Mouse (Mus musculus): ENCODE measurements around the gene Sptbn4. TPM values are rescaled to one million over a fixed set of nuclear protein-coding genes. Genes with fewer than 3 reads are reported as not detected.

The Sptbn4 gene
- polyA plus RNA-seq, 1 experiment = 0.25 TPM

DNA sequence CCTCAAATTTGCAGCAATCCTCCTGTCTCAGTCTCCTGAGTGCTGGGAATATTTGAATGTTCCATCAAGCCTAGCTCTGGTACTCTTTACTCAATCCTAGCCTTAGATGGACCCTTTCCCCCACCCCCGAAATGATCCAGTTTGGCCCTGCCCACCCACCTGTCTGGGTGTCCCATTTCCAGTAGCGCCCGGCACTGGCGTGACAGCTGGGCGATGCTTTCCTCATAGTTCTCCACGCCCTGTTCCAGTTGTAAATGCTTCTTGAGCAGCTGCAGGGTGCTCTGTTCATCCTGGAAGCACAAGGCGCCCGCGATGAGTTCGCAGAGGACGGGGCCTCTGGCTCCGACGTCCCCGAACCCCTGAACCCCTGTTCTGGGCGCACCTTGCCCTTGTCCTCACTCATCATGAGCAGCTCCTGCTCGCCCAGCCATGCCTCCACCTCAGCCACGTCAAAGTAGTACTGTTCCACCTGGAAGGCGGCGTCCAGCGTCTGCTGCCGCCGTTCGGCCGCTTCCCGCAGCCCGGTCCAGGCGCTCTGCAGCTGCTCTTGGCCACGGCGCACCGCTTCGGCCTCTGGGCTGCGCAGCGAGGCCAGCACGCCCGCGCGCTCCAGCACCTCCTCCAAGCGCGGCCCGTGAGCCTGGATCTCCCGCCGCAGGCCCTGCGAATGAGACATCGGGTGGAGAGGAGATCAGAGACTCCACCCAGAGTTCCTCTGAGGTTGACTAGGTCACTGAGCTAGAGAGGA is 75.6 kb downstream of the Sptbn4 start:
- no peaks in the 10 kb centered on the region for H3K79me3 ChIP-seq (ENCODE audit: low read depth)
- TF ChIP-seq MYOD1 (IDR thresholded peaks at IDR 0.05; ENCODE audit: control insufficient read depth, insufficient read length, low read depth) (no peak), USF1 (IDR thresholded peaks at IDR 0.05; ENCODE audit: low read depth) (no peak), MYOG (IDR thresholded peaks at IDR 0.05; ENCODE audit: control insufficient read depth, extremely low read depth, insufficient read length) (no peak), CEBPB (IDR thresholded peaks at IDR 0.05; ENCODE audit: low read depth) (no peak), CTCF (IDR thresholded peaks at IDR 0.05; ENCODE audit: control insufficient read depth, insufficient read depth, insufficient read length) (no peak), MAX (IDR thresholded peaks at IDR 0.05) (no peak), FOSL1 (IDR thresholded peaks at IDR 0.05; ENCODE audit: insufficient read depth, low read length, poor library complexity, severe bottlenecking) (no peak)
- no peaks in the 10 kb centered on the region for H3K36me3 ChIP-seq (ENCODE audit: control insufficient read depth, insufficient read depth)
- no peak overlapping the region for H3K4me3 ChIP-seq (ENCODE audit: insufficient read depth, poor library complexity, severe bottlenecking)
- no peak overlapping the region for H3ac ChIP-seq (ENCODE audit: control insufficient read depth, insufficient read length, low read depth)
- H3K27me3 ChIP-seq (ENCODE audit: control insufficient read depth, insufficient read depth, insufficient read length) = peaks cover 48% of the 10 kb centered on the region
- H3K79me2 ChIP-seq (ENCODE audit: control insufficient read depth, insufficient read depth) = no peaks in the 10 kb centered on the region

DNA sequence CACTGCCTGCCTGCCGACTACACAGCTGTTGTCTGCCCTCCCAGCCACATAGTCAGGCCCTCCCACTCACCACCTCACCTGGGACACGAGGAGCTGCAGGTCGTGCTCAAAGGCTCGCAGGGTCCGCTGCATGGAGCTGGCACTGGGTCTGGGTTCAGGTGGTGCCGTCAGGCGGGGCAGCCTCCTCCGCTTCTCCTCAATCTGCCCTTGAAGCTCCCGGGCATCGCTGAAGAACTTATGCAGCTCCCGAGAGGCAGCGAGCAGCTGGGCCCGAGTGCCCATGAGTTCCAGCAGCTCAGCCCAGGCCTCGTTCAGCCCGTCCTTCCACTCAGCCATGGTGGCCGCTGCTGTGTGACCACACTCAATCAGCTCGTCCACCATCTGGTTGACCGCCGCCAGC is 78.4 kb downstream of the Sptbn4 start:
- no peaks in the 10 kb centered on the region for H3K79me2 ChIP-seq (ENCODE audit: control insufficient read depth, insufficient read depth)
- no peak for TF ChIP-seq MYOG (IDR thresholded peaks at IDR 0.05; ENCODE audit: control insufficient read depth, extremely low read depth, insufficient read length)
- TF ChIP-seq CTCF (IDR thresholded peaks at IDR 0.05; ENCODE audit: control insufficient read depth, insufficient read depth, insufficient read length) = no peak
- no peak for TF ChIP-seq FOSL1 (IDR thresholded peaks at IDR 0.05; ENCODE audit: insufficient read depth, low read length, poor library complexity, severe bottlenecking)
- TF ChIP-seq MAX (IDR thresholded peaks at IDR 0.05) = no peak
- no peak for TF ChIP-seq USF1 (IDR thresholded peaks at IDR 0.05; ENCODE audit: low read depth)
- TF ChIP-seq CEBPB (IDR thresholded peaks at IDR 0.05; ENCODE audit: low read depth) = no peak
- no peak for TF ChIP-seq MYOD1 (IDR thresholded peaks at IDR 0.05; ENCODE audit: control insufficient read depth, insufficient read length, low read depth)
- no peaks in the 10 kb centered on the region for H3K36me3 ChIP-seq (ENCODE audit: control insufficient read depth, insufficient read depth)
- no peaks in the 10 kb centered on the region for H3K79me3 ChIP-seq (ENCODE audit: low read depth)
- no peak overlapping the region for H3K4me3 ChIP-seq (ENCODE audit: insufficient read depth, poor library complexity, severe bottlenecking)
- no peak overlapping the region for H3ac ChIP-seq (ENCODE audit: control insufficient read depth, insufficient read length, low read depth)
- peaks cover 36% of the 10 kb centered on the region for H3K27me3 ChIP-seq (ENCODE audit: control insufficient read depth, insufficient read depth, insufficient read length)

DNA sequence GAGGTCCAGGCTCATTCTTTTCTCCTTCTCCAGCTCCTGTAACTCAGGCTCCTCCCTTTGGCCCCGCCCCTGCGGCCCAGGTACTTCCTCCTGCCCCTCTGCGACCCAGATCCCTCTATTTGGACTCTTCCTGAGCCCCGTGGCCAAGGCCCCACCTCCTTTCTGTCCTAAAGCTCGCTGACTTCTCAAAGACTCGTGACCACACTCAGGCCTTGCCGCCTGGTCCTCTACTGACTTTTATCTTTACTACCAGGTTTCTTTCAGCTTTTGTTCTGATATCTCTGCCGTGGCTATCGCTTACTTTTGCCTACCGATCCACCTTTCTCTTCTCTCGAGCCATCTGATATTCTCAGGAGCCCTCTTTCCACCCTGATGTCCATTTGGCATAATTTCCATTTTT is 79.5 kb downstream of the Sptbn4 start:
- no peaks in the 10 kb centered on the region for H3K79me3 ChIP-seq (ENCODE audit: low read depth)
- no peak overlapping the region for H3K4me3 ChIP-seq (ENCODE audit: insufficient read depth, poor library complexity, severe bottlenecking)
- H3ac ChIP-seq (ENCODE audit: control insufficient read depth, insufficient read length, low read depth) = no peak overlapping the region
- no peaks in the 10 kb centered on the region for H3K36me3 ChIP-seq (ENCODE audit: control insufficient read depth, insufficient read depth)
- H3K79me2 ChIP-seq (ENCODE audit: control insufficient read depth, insufficient read depth) = no peaks in the 10 kb centered on the region
- no peak for TF ChIP-seq MYOD1 (IDR thresholded peaks at IDR 0.05; ENCODE audit: control insufficient read depth, insufficient read length, low read depth)
- TF ChIP-seq CEBPB (IDR thresholded peaks at IDR 0.05; ENCODE audit: low read depth) = no peak
- TF ChIP-seq USF1 (IDR thresholded peaks at IDR 0.05; ENCODE audit: low read depth) = no peak
- TF ChIP-seq FOSL1 (IDR thresholded peaks at IDR 0.05; ENCODE audit: insufficient read depth, low read length, poor library complexity, severe bottlenecking) = no peak
- no peak for TF ChIP-seq MYOG (IDR thresholded peaks at IDR 0.05; ENCODE audit: control insufficient read depth, extremely low read depth, insufficient read length)
- no peak for TF ChIP-seq CTCF (IDR thresholded peaks at IDR 0.05; ENCODE audit: control insufficient read depth, insufficient read depth, insufficient read length)
- no peak for TF ChIP-seq MAX (IDR thresholded peaks at IDR 0.05)
- H3K27me3 ChIP-seq (ENCODE audit: control insufficient read depth, insufficient read depth, insufficient read length) = peaks cover 32% of the 10 kb centered on the region

- H3K27me3 ChIP-seq (ENCODE audit: control insufficient read depth, insufficient read depth, insufficient read length) = peaks cover 19% of the 10 kb centered on the region
These were observed 81.2 kb downstream of the Sptbn4 start for GRCm38 (mm10) chr7:27366082-27366844.

DNA sequence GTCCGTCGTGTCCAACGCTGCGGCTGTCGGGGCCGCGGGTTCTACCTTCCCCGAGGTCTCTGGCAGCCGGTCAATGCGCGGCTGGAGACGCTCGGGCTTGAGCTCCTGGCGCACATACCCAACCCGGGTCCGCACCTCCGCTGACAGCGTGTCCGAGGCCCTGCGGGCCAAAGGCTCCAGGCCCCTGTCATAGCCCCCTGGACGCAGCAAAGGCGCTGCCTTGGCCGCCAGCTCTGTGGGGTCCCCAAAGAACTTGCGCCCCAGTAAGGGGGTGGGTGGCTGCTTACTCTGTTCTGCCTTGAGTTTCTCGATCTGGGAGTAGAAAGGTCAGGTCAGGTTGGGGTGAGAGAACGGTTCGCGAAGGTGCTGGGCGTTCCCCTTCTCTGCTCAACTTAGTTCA is 83.1 kb downstream of the Sptbn4 start:
- Histone ChIP-seq H3K27me3 (ENCODE audit: control insufficient read depth, insufficient read depth, insufficient read length) (peaks cover 10% of the 10 kb centered on the region), H3K79me3 (ENCODE audit: low read depth) (no peaks in the 10 kb centered on the region), H3K36me3 (ENCODE audit: control insufficient read depth, insufficient read depth) (no peaks in the 10 kb centered on the region), H3K4me3 (ENCODE audit: insufficient read depth, poor library complexity, severe bottlenecking) (no peak overlapping the region), H3K79me2 (ENCODE audit: control insufficient read depth, insufficient read depth) (no peaks in the 10 kb centered on the region), H3ac (ENCODE audit: control insufficient read depth, insufficient read length, low read depth) (no peak overlapping the region)
- TF ChIP-seq FOSL1 (IDR thresholded peaks at IDR 0.05; ENCODE audit: insufficient read depth, low read length, poor library complexity, severe bottlenecking) (no peak), MAX (IDR thresholded peaks at IDR 0.05) (no peak), CTCF (IDR thresholded peaks at IDR 0.05; ENCODE audit: control insufficient read depth, insufficient read depth, insufficient read length) (no peak), MYOG (IDR thresholded peaks at IDR 0.05; ENCODE audit: control insufficient read depth, extremely low read depth, insufficient read length) (no peak), MYOD1 (IDR thresholded peaks at IDR 0.05; ENCODE audit: control insufficient read depth, insufficient read length, low read depth) (no peak), CEBPB (IDR thresholded peaks at IDR 0.05; ENCODE audit: low read depth) (no peak), USF1 (IDR thresholded peaks at IDR 0.05; ENCODE audit: low read depth) (no peak)

More at GRCm38 (mm10) chr7:27366082-27366844, 81.2 kb downstream of the Sptbn4 start:
- TF ChIP-seq USF1 (IDR thresholded peaks at IDR 0.05; ENCODE audit: low read depth) (no peak), MYOD1 (IDR thresholded peaks at IDR 0.05; ENCODE audit: control insufficient read depth, insufficient read length, low read depth) (no peak), CEBPB (IDR thresholded peaks at IDR 0.05; ENCODE audit: low read depth) (no peak), MYOG (IDR thresholded peaks at IDR 0.05; ENCODE audit: control insufficient read depth, extremely low read depth, insufficient read length) (no peak), FOSL1 (IDR thresholded peaks at IDR 0.05; ENCODE audit: insufficient read depth, low read length, poor library complexity, severe bottlenecking) (no peak), MAX (IDR thresholded peaks at IDR 0.05) (no peak), CTCF (IDR thresholded peaks at IDR 0.05; ENCODE audit: control insufficient read depth, insufficient read depth, insufficient read length) (no peak)
- H3ac ChIP-seq (ENCODE audit: control insufficient read depth, insufficient read length, low read depth) = no peak overlapping the region
- H3K36me3 ChIP-seq (ENCODE audit: control insufficient read depth, insufficient read depth) = no peaks in the 10 kb centered on the region
- H3K4me3 ChIP-seq (ENCODE audit: insufficient read depth, poor library complexity, severe bottlenecking) = no peak overlapping the region
- no peaks in the 10 kb centered on the region for H3K79me3 ChIP-seq (ENCODE audit: low read depth)
- H3K79me2 ChIP-seq (ENCODE audit: control insufficient read depth, insufficient read depth) = no peaks in the 10 kb centered on the region

Data from C2C12 (cell line).